Mouse (Mus musculus) retina, postnatal 1 day (tissue): ENCODE measurements at regions not wholly inside any gene's neighbourhood (a gene's known extent, or its start where the extent isn't known, plus 50 kb on each side); places are given as distances from the start of the nearest gene placed in this dataset.

Source experiments
- DNase-seq: peaks from one replicate; pipeline ENCODE4 v3.0.0-alpha.2; 2012

- no peak for DNase-seq
These were observed 59.7 kb upstream of the Ikzf2 start for GRCm38 (mm10) chr1:69746575-69747290.

- no peak for DNase-seq
These were observed 65.7 kb upstream of the Ikzf2 start for GRCm38 (mm10) chr1:69752724-69753123.

- no peak for DNase-seq
These were observed 69.1 kb upstream of the Spag16 start for GRCm38 (mm10) chr1:69757702-69758101.

- DNase-seq, result peak; percentile 9
These were observed 67.2 kb upstream of the Spag16 start for GRCm38 (mm10) chr1:69759544-69759943.

GRCm38 (mm10) chr1:69768714-69769113 lies 58.1 kb upstream of the Spag16 start:
- peak; percentile 71 for DNase-seq

GRCm38 (mm10) chr1:69770209-69770608 lies 56.6 kb upstream of the Spag16 start:
- no peak for DNase-seq

GRCm38 (mm10) chr1:69771436-69771835 lies 55.3 kb upstream of the Spag16 start:
- no peak for DNase-seq

- no peak for DNase-seq
These were observed 51.2 kb upstream of the Spag16 start for GRCm38 (mm10) chr1:69775589-69775988.
